Mouse (Mus musculus) CH12.LX (cell line): ENCODE results near the gene Epb41. TPM values are rescaled to one million over a fixed set of nuclear protein-coding genes. Genes with fewer than 3 reads are reported as not detected.

Experiments
- DNase-seq: peaks from one replicate; pipeline ENCODE4 v3.0.0-alpha.2; 2013; ENCODE audit errors: extremely low read depth
- H3K27ac ChIP-seq: 2 replicates; pipeline ENCODE4 v1.5.1; 2012; ENCODE audit warnings: low read depth, mild to moderate bottlenecking, control low read depth, moderate library complexity; ENCODE audit not compliant: insufficient read depth
- H3K27me3 ChIP-seq: replicated peaks from 2 replicates; pipeline ENCODE3; 2012; ENCODE audit warnings: inconsistent platforms
- H3K36me3 ChIP-seq, 2 experiments: replicated peaks in 1 of 2; 2 replicates each; pipeline versions ENCODE3 to v1.6.1; 2012; ENCODE audit warnings: inconsistent platforms in 1 of 2, low read length in 1 of 2, mild to moderate bottlenecking in 1 of 2, mixed read lengths in 1 of 2, moderate library complexity in 1 of 2; ENCODE audit not compliant: control insufficient read depth in 1 of 2, insufficient read depth in 1 of 2
- H3K4me1 ChIP-seq, 2 experiments: 2 replicates each; pipeline ENCODE4 v1.6.1; 2012; ENCODE audit warnings: inconsistent platforms in 1 of 2, moderate library complexity in 1 of 2; ENCODE audit not compliant: insufficient read depth in 2 of 2, control insufficient read depth in 1 of 2
- H3K4me2 ChIP-seq: 2 replicates; pipeline ENCODE4 v1.6.1; 2012; ENCODE audit warnings: low read depth, mild to moderate bottlenecking, control low read depth; ENCODE audit not compliant: poor library complexity, insufficient read depth, severe bottlenecking
- H3K4me3 ChIP-seq, 3 experiments: fragments of 150-350 bp in 1 of 3; sonication (generic) in 1 of 3; replicated peaks in 1 of 3; 2 replicates each; pipeline versions ENCODE3 to v1.5.1; 2011 to 2012; ENCODE audit warnings: low read depth in 2 of 3, low read length in 2 of 3, mild to moderate bottlenecking in 2 of 3, moderate library complexity in 2 of 3, control low read depth in 1 of 3, improper control_type of control experiment in 1 of 3, inconsistent platforms in 1 of 3, mixed read lengths in 1 of 3; ENCODE audit not compliant: poor library complexity in 1 of 3
- H3K79me2 ChIP-seq: replicated peaks from 2 replicates; pipeline ENCODE4 v1.6.1; 2012; ENCODE audit warnings: mild to moderate bottlenecking, moderate library complexity; ENCODE audit not compliant: control insufficient read depth, poor library complexity, insufficient read depth, severe bottlenecking; ENCODE audit errors: extremely low read depth
- H3K9ac ChIP-seq: 2 replicates; pipeline ENCODE4 v1.6.1; 2012; ENCODE audit warnings: low read depth, mild to moderate bottlenecking, control low read depth, moderate library complexity; ENCODE audit not compliant: insufficient read depth
- H3K9me3 ChIP-seq: replicated peaks from 2 replicates; pipeline ENCODE3; 2012; ENCODE audit warnings: low read length, inconsistent platforms, mixed read lengths
- CHD2 ChIP-seq: IDR thresholded peaks from 2 replicates; pipeline ENCODE4 v1.6.1; 2011; ENCODE audit warnings: low read length, improper control_type of control experiment
- E2F4 ChIP-seq: IDR thresholded peaks from 2 replicates; pipeline ENCODE4 v1.6.1; 2011; ENCODE audit warnings: low read depth, low read length, improper control_type of control experiment; ENCODE audit not compliant: insufficient replicate concordance
- EP300 ChIP-seq: IDR thresholded peaks from 2 replicates; pipeline ENCODE4 v1.6.1; 2011; ENCODE audit warnings: low read length, improper control_type of control experiment
- ETS1 ChIP-seq: conservative IDR thresholded peaks from 2 replicates; pipeline ENCODE4 v1.6.1; 2012; ENCODE audit warnings: low read depth, mild to moderate bottlenecking, inconsistent platforms, low read length, improper control_type of control experiment, moderate library complexity
- HCFC1 ChIP-seq: IDR thresholded peaks from 2 replicates; pipeline ENCODE4 v1.6.1; 2012; ENCODE audit warnings: low read depth, mild to moderate bottlenecking, inconsistent platforms, low read length, improper control_type of control experiment
- IRF4 ChIP-seq: IDR thresholded peaks from 2 replicates; pipeline ENCODE4 v1.6.1; 2014; ENCODE audit warnings: low read depth, mild to moderate bottlenecking, inconsistent platforms, low read length, improper control_type of control experiment
- MAX ChIP-seq: IDR thresholded peaks from 2 replicates; pipeline ENCODE4 v1.6.1; 2011; ENCODE audit warnings: low read length, improper control_type of control experiment
- MXI1 ChIP-seq: IDR thresholded peaks from 2 replicates; pipeline ENCODE4 v1.6.1; 2011; ENCODE audit warnings: mild to moderate bottlenecking, low read depth, low read length, improper control_type of control experiment
- MYC ChIP-seq: IDR thresholded peaks from 2 replicates; pipeline ENCODE4 v1.6.1; 2011; ENCODE audit warnings: low read depth, mild to moderate bottlenecking, improper control_type of control experiment, low read length
- PAX5 ChIP-seq: IDR thresholded peaks from 2 replicates; pipeline ENCODE4 v1.6.1; 2012; ENCODE audit warnings: low read length, inconsistent platforms, mixed read lengths
- POLR2A ChIP-seq: IDR thresholded peaks from 2 replicates; pipeline ENCODE4 v1.6.1; 2011; ENCODE audit warnings: low read depth, mild to moderate bottlenecking, improper control_type of control experiment, low read length
- RAD21 ChIP-seq: IDR thresholded peaks from 2 replicates; pipeline ENCODE4 v1.6.1; 2011; ENCODE audit warnings: low read depth, mild to moderate bottlenecking, low read length, improper control_type of control experiment, moderate library complexity
- RCOR1 ChIP-seq: conservative IDR thresholded peaks from 2 replicates; pipeline ENCODE4 v1.6.1; 2012; ENCODE audit warnings: low read depth, mild to moderate bottlenecking, inconsistent platforms, low read length, improper control_type of control experiment
- SIN3A ChIP-seq: IDR thresholded peaks from 2 replicates; pipeline ENCODE4 v1.6.1; 2012; ENCODE audit warnings: low read length, improper control_type of control experiment, inconsistent platforms
- UBTF ChIP-seq: IDR thresholded peaks from 2 replicates; pipeline ENCODE4 v1.6.1; 2012; ENCODE audit warnings: low read depth, mild to moderate bottlenecking, inconsistent platforms, low read length, improper control_type of control experiment, moderate library complexity
- USF1 ChIP-seq: IDR thresholded peaks from 2 replicates; pipeline ENCODE4 v1.6.1; 2014; ENCODE audit warnings: low read depth, mild to moderate bottlenecking, inconsistent platforms, low read length, improper control_type of control experiment
- USF2 ChIP-seq: conservative IDR thresholded peaks from 2 replicates; pipeline ENCODE4 v1.6.1; 2011; ENCODE audit warnings: low read depth, low read length, improper control_type of control experiment
- dilution Hi-C: fragments of 300-500 bp; cut with MboI; formaldehyde crosslinking; loops from 2 replicates; pipeline ENCODE4 v1.14.3; 2020; ENCODE audit warnings: low sequenced_read_pairs; ENCODE audit not compliant: extremely low pct_unique_long_range_greater_than_20kb, extremely low pct_ligation_motif_present
- in situ Hi-C: fragments of 300-500 bp; cut with MboI; formaldehyde crosslinking; loops from 3 replicates; pipeline ENCODE4 v1.14.3; 2019; ENCODE audit warnings: low sequenced_read_pairs, low pct_ligation_motif_present, low pct_unique_long_range_greater_than_20kb, mixed read lengths
- polyA plus RNA-seq: library from polyadenylated mRNA; unstranded; fragments of >175 nt; gene quantifications from 2 replicates; pipeline ENCODE4 v1.2.1, GENCODE M21; 2012; ENCODE audit warnings: low read depth; ENCODE audit not compliant: insufficient read length
- total RNA-seq, 2 experiments: library from RNA; depleted of rRNA; stranded (reverse); fragments of 300-350 nt in 1 of 2; fragments of >200 nt in 1 of 2; gene quantifications; 2 replicates each; pipeline ENCODE4 v1.2.3; 2012 to 2014

Gene Epb41
- total and polyA plus RNA-seq, 3 experiments: 7.1 to 21.6 (median 10.0) TPM

DNA sequence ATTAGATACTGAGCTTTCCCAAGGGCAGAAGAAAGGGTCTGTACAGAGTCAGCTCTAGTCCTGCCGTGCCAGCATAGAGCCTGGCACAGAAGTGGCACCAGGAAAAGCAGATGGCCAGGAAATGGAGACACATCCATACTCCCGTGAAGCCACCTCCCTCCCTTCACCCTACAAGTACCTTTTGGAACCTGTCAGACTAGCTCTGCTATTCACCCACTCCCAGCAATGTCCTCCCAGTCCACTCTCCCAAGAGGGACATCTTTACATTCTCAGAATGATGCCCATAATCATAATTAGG is 7.2 kb downstream of the Epb41 start:
- no peak for DNase-seq
- Histone ChIP-seq H3K4me1 (no peaks in the 10 kb centered on the region), H3K36me3 (peaks cover 0 to 38% of the 10 kb centered on the region in 2 experiments), H3K4me3 (no peak overlapping the region), H3K9me3 (no peaks in the 10 kb centered on the region), H3K9ac (no peak overlapping the region), H3K4me2 (no peak overlapping the region), H3K27ac (no peak overlapping the region), H3K27me3 (no peaks in the 10 kb centered on the region), H3K79me2 (no peaks in the 10 kb centered on the region)
- in situ Hi-C loops (no loop called here), dilution Hi-C loops (no loop called here)
- TF ChIP-seq USF2 (no peak), ETS1 (no peak), SIN3A (no peak), RAD21 (no peak), POLR2A (no peak), UBTF (no peak), EP300 (no peak), USF1 (no peak), IRF4 (no peak), MYC (no peak), MAX (no peak), HCFC1 (no peak), RCOR1 (no peak), CHD2 (no peak), MXI1 (no peak), E2F4 (no peak), PAX5 (no peak)

DNA sequence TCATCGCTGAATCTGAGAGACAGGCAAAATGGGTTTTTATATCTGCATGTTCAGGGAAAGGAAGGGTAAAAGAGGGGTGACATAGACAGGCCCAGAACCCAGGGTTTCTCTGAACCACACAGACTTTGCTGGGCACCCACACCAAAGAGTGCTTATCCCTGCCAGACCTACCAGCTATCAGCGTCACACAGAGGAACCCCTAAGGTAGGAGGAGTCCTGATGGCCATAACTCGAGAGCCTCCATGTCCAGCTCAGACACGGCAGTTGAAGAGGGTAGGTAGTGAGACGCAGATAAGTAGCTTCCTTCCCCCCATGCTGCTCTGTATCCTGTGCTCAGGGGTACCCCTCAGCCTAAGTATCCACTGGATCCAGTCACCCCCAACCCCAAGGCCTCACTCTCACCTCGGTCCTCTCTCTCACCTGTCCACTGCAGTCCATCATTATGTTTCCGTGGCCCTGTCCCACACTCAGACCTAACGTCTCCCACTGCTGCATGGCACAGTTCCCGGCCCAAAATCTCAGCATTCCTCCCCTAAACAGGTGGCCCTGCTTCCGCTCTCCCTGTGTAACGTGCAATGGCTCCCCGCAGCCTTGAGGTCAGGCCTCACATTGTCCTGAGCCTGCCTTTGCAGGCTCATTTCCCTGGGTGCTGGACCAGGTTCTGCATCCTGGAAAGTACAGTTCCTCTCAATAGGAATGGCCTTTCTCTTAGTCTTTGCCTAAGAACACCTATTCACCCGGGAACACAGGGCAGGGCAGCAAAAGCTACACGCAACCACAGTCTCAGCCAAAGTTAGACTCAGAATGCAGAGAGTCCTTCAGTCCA is 7.8 kb downstream of the Epb41 start:
- no peak for DNase-seq
- H3K4me2 ChIP-seq: no peak overlapping the region
- peaks cover 0 to 38% of the 10 kb centered on the region in 2 experiments for H3K36me3 ChIP-seq
- no peak for TF ChIP-seq PAX5
- no peak overlapping the region for H3K9ac ChIP-seq
- in situ Hi-C loops (no loop called here), dilution Hi-C loops (no loop called here)
- H3K4me3 ChIP-seq: no peak overlapping the region
- no peaks in the 10 kb centered on the region for H3K27me3 ChIP-seq
- no peaks in the 10 kb centered on the region for H3K4me1 ChIP-seq
- H3K27ac ChIP-seq: no peak overlapping the region
- H3K9me3 ChIP-seq: no peaks in the 10 kb centered on the region
- H3K79me2 ChIP-seq: no peaks in the 10 kb centered on the region
